Mouse (Mus musculus) olfactory bulb, adult 2 months (tissue): ENCODE data around the gene Fbxl8.

ENCODE experiments used
- CTCF ChIP-seq: fragments of 200-500 bp; IDR thresholded peaks from 2 replicates; pipeline ENCODE4 v1.5.1; 2012; ENCODE audit warnings: low read depth, mild to moderate bottlenecking, low read length, moderate library complexity; ENCODE audit not compliant: insufficient read depth
- POLR2A ChIP-seq: fragments of 200-500 bp; IDR thresholded peaks from 2 replicates; pipeline ENCODE4 v1.6.1; 2012; ENCODE audit warnings: mild to moderate bottlenecking, low read depth, low read length, moderate library complexity; ENCODE audit not compliant: insufficient read depth

DNA sequence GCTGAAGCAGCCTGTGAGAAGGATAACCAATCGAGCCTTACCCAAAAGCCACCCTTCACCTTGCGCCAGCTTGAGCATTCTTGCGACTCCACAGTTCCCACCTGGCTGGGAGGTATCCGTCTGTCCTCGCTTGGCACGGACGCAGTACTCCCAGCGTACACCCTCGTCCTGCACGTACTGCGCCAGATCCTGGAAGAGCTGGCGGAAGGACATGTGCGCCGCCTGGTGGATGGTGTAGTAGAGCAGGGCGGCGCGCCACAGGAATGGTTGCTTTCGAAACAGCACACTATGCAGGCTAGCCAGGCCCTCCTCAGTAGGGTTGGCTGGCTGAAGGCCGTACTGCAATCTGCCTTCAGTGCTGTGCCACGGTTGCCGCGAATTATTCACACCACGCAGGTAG is 18.6 kb downstream of the Fbxl8 start:
- no peak for TF ChIP-seq POLR2A
- TF ChIP-seq CTCF: peak; percentile 47
